Mouse (Mus musculus) testis, adult 2 months (tissue): ENCODE measurements at regions not wholly inside any gene's neighbourhood (a gene's known extent, or its start where the extent isn't known, plus 50 kb on each side); places are given as distances from the start of the nearest gene placed in this dataset.

ENCODE experiments used
- CTCF ChIP-seq: fragments of 200-500 bp; IDR thresholded peaks from 2 replicates; pipeline ENCODE4 v1.5.1; 2012; ENCODE audit warnings: low read depth, mild to moderate bottlenecking, inconsistent platforms, low read length, moderate library complexity; ENCODE audit not compliant: control insufficient read depth, insufficient read depth, insufficient replicate concordance
- POLR2A ChIP-seq: fragments of 200-500 bp; IDR thresholded peaks from 2 replicates; pipeline ENCODE4 v1.6.1; 2012; ENCODE audit warnings: low read depth, mild to moderate bottlenecking, inconsistent platforms, low read length, moderate library complexity; ENCODE audit not compliant: control insufficient read depth

DNA sequence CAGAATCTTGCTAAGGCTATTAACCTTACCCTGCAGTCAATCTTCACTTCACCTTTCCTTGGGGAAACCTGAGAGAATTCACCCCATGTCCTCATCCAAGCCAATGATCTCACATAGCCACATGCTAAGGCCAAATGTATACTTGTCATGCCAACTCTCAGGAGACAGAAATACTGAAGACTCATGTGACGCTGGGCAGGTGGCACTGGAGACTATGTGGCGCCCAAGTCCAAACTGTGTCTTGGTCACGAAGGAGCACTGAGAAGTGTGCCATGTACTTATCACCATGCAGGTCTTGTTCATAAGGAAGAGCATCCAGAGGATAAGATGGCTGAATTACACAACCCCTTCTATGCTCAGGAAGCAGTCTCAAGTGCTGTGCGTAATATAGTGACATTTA, 259.4 kb upstream of the Gm9747 start:
- TF ChIP-seq POLR2A (no peak), CTCF (no peak)
